ENCODE assay signal across 17 mouse cellular contexts in genomic region chr2:118303456-118303855, GRCm38 (mm10). TPM values are rescaled to one million over a fixed set of nuclear protein-coding genes. Genes with fewer than 3 reads are reported as not detected.
A peak's percentile ranks its signal among the peaks of the same experiment; 100 is the strongest.
DNase-seq lines count a peak whose midpoint lies in the region.
"Had no signal": no experiment of that assay in that cellular context is flagged by ENCODE, and none has a peak within 500 bp of the region (broad histone marks: within the 10 kb centered on the region; RNA-seq: fewer than 3 reads in every experiment).

No protein-coding gene starts in this region.

- DNase-seq in heart, adult 11 months: peak; percentile 78
- DNase-seq in heart, adult 8-10 months (ENCODE audit: low spot score): no peak
- peak; percentile 20 for DNase-seq in testis, postnatal 10 days (ENCODE audit: low spot score)
- DNase-seq in testis, postnatal 14 days (ENCODE audit: low spot score): no peak
- peak; percentile 40 to 68 for DNase-seq in natural killer cell, adult 2 months (ENCODE audit: low spot score in 2 of 2)
- no peak for DNase-seq in adipocyte (ENCODE audit: low spot score)
- DNase-seq in adrenal gland, adult (ENCODE audit: inconsistent age in 2 of 2, low spot score in 1 of 2): no peak
- DNase-seq: adrenal gland, adult 8-10 months; adrenal gland, postnatal 25 days; B cell, adult 2 months; cerebellum, adult 18-20 months; cerebellum, adult 9-10 months; cerebellum, postnatal 14 days; gastrocnemius, adult 2 months; gastrocnemius, postnatal 14 days; heart, adult 2 months had no signal

RNA-seq across cellular contexts. Expression of gene Fsip1, which starts 46.7 kb away (rescaled TPM):
- total RNA-seq in heart, adult 8-10 months (2022): not detected
- total RNA-seq: gastrocnemius, adult 2 months; gastrocnemius, postnatal 14 days; heart, adult 2 months; heart, postnatal 25 days had no signal

Comparison
In these comparisons a context has a peak if more than half of its experiments do, and no peak if none do; other contexts are left out.
1. DNase-seq: peak in heart, adult 11 months (single experiment), testis, postnatal 10 days (single experiment) and natural killer cell, adult 2 months (2 of 2); none in heart, adult 8-10 months (single experiment), testis, postnatal 14 days (single experiment), adipocyte (single experiment) and adrenal gland, adult (0 of 2).